Mouse (Mus musculus) myocyte (in vitro differentiated cells): Measurements from ENCODE around the gene Dock4.

ENCODE experiments used
- CEBPB ChIP-seq: IDR thresholded peaks from 2 replicates; pipeline ENCODE4 v1.6.1; 2011; ENCODE audit warnings: mild to moderate bottlenecking, moderate library complexity; ENCODE audit not compliant: poor library complexity, insufficient read depth, severe bottlenecking
- POLR2A ChIP-seq: IDR thresholded peaks from one replicate; pipeline ENCODE4 v1.6.1; 2011; ENCODE audit warnings: low read depth, mild to moderate bottlenecking, control low read depth, moderate library complexity; ENCODE audit not compliant: insufficient read length

- TF ChIP-seq CEBPB (no peak), POLR2A (no peak)
These were observed 327.3 kb downstream of the Dock4 start for GRCm38 (mm10) chr12:40773091-40773490.
